Mouse (Mus musculus) lung, postnatal 0 days (tissue): Measurements from ENCODE around the gene Fbxw8. TPM values are rescaled to one million over a fixed set of nuclear protein-coding genes. Genes with fewer than 3 reads are reported as not detected.
A peak's percentile ranks its signal among the peaks of the same experiment; 100 is the strongest.

Source experiments
- ATAC-seq: fragments of 200-750 bp; cut with Nextera tagmentation; 2 replicates; pipeline ENCODE4 v1.8.0; 2017; ENCODE audit warnings: moderate library complexity
- DNase-seq: peaks from one replicate; pipeline ENCODE4 v3.0.0-alpha.2; 2016; ENCODE audit warnings: low spot score
- H3K27ac ChIP-seq: fragments of 300-500 bp; sonication (generic); 2 replicates; pipeline ENCODE4 v1.5.1; 2014; ENCODE audit warnings: antibody characterized with exemption, mild to moderate bottlenecking, low read length, mixed read lengths
- H3K27me3 ChIP-seq: fragments of 300-500 bp; sonication (generic); replicated peaks from 2 replicates; pipeline ENCODE4 v1.6.1; 2014; ENCODE audit warnings: low read length, mixed read lengths; ENCODE audit not compliant: insufficient read depth
- H3K36me3 ChIP-seq: fragments of 300-500 bp; sonication (generic); 2 replicates; pipeline ENCODE4 v1.6.1; 2014; ENCODE audit warnings: low read length, mixed read lengths; ENCODE audit not compliant: insufficient read depth
- H3K4me1 ChIP-seq: fragments of 300-500 bp; sonication (generic); 2 replicates; pipeline ENCODE4 v1.6.1; 2014; ENCODE audit warnings: antibody characterized with exemption, low read depth, low read length, mixed read lengths; ENCODE audit not compliant: insufficient read depth
- H3K4me2 ChIP-seq: fragments of 300-500 bp; sonication (generic); replicated peaks from 2 replicates; pipeline ENCODE4 v1.6.1; 2014; ENCODE audit warnings: low read depth, mild to moderate bottlenecking, low read length, moderate library complexity, mixed read lengths
- H3K4me3 ChIP-seq: fragments of 300-500 bp; sonication (generic); 2 replicates; pipeline ENCODE4 v1.5.1; 2014; ENCODE audit warnings: low read depth, low read length
- H3K9ac ChIP-seq: fragments of 300-500 bp; sonication (generic); replicated peaks from 2 replicates; pipeline ENCODE4 v1.6.1; 2014; ENCODE audit warnings: low read depth, mild to moderate bottlenecking
- H3K9me3 ChIP-seq: fragments of 300-500 bp; sonication (generic); 2 replicates; pipeline ENCODE4 v1.6.1; 2016; ENCODE audit warnings: low read length, mixed read lengths
- CTCF ChIP-seq: IDR thresholded peaks from 2 replicates; pipeline ENCODE4 v1.5.1; 2016; ENCODE audit warnings: antibody characterized with exemption, mild to moderate bottlenecking
- EP300 ChIP-seq: IDR thresholded peaks from 2 replicates; pipeline ENCODE4 v1.6.1; 2016; ENCODE audit warnings: antibody characterized with exemption, mild to moderate bottlenecking, control low read depth
- WGBS: fragments of 180-500 bp; shearing (Covaris S2); extraction: QIAGEN DNeasy Blood & Tissue Kit; methylation state at CpG from one replicate; pipeline ENCODE4 v1.1.7; 2014; 5-methylcytosine and 5-hydroxymethylcytosine counted together
- polyA plus RNA-seq: library from polyadenylated mRNA; unstranded; fragments of >200 nt; fragmentation: Nextera tagmentation; extraction: Ambion mirVana; gene quantifications from 2 replicates; pipeline ENCODE4 v1.2.1, GENCODE M21; 2015

The Fbxw8 gene
- polyA plus RNA-seq, 1 experiment from 2014 or later, result 27.9 TPM

GRCm38 (mm10) chr5:118079354-118079753, 75.9 kb downstream of the Fbxw8 start:
- DNase-seq (no peak), ATAC-seq (no peak)
- no peaks in the 10 kb centered on the region for H3K9me3 ChIP-seq
- peaks cover 15% of the 10 kb centered on the region for H3K36me3 ChIP-seq
- TF ChIP-seq CTCF (no peak), EP300 (no peak)
- no peak overlapping the region for H3K4me3 ChIP-seq
- H3K9ac ChIP-seq, result no peak overlapping the region
- H3K4me1 ChIP-seq, result no peaks in the 10 kb centered on the region; the same call in 1 of the 2 replicates
- no peaks in the 10 kb centered on the region for H3K27me3 ChIP-seq
- H3K4me2 ChIP-seq, result no peak overlapping the region
- 74% methylated on average over 6 of the region's 6 CpGs for WGBS
- H3K27ac ChIP-seq, result no peak overlapping the region

- WGBS, result 70% methylated on average over 6 of the region's 6 CpGs
- H3K27me3 ChIP-seq, result no peaks in the 10 kb centered on the region
- no peak overlapping the region for H3K4me3 ChIP-seq
- no peak overlapping the region for H3K9ac ChIP-seq
- TF ChIP-seq CTCF (no peak), EP300 (no peak)
- H3K9me3 ChIP-seq, result no peaks in the 10 kb centered on the region
- H3K4me1 ChIP-seq, result no peaks in the 10 kb centered on the region; the same call in 1 of the 2 replicates
- no peak overlapping the region for H3K27ac ChIP-seq
- H3K36me3 ChIP-seq, result peaks cover 21% of the 10 kb centered on the region
- ATAC-seq (no peak), DNase-seq (no peak)
- H3K4me2 ChIP-seq, result no peak overlapping the region
These were observed 76.7 kb downstream of the Fbxw8 start for GRCm38 (mm10) chr5:118078550-118078949.

DNA sequence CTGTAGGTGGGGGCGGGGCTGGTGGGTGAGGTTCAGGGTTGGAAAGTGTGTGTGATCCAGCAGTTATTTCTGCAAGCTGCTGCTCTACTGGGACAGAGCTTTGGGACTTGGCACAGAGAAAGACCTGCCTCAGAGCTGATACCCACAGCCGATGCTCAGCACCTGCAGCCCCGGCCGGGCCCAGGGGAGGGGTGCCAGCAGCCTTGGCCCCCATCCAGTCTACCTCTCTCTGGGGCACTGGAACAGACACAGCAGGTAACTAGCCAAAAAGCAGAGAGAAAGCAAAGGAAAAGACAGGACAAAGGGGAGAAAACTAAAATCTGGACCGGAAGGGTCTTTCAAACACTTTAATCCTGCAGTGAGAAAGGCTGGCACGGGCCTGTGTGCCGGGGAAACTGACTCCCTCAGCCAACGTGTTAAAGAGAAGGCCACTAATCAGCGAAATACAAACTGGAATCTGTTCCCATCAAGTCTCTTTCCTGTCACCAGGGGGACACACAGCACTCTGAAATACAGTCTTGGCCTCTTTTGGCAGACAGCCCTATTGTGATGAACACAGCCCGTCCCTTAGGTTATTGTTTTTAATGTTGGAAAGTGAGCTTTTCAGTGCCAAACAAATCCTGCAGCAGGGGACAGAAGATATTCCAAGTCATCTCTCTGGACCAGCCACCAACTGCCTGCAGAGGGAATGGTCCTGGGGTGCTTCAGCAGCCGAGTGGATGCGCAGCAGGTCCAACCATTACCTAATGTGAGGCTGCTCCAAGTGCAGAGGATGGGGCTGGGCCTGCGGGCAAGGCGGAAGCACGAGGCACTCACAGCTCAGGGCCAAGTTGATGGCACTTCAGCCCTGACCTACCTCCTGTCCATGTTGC, 78.3 kb downstream of the Fbxw8 start:
- Histone ChIP-seq H3K27ac (no peak overlapping the region), H3K9ac (no peak overlapping the region), H3K36me3 (peaks cover 21% of the 10 kb centered on the region), H3K4me2 (no peak overlapping the region), H3K27me3 (no peaks in the 10 kb centered on the region), H3K4me3 (no peak overlapping the region), H3K4me1 (no peaks in the 10 kb centered on the region), H3K9me3 (no peaks in the 10 kb centered on the region)
- DNase-seq (peak; percentile 13), ATAC-seq (no peak)
- no peak for TF ChIP-seq EP300
- no peak for TF ChIP-seq CTCF
- 77% methylated on average over 15 of the region's 15 CpGs for WGBS

GRCm38 (mm10) chr5:118073213-118073773, 82.0 kb downstream of the Fbxw8 start:
- ATAC-seq (no peak), DNase-seq (no peak)
- H3K27me3 ChIP-seq, result no peaks in the 10 kb centered on the region
- H3K4me2 ChIP-seq, result no peak overlapping the region
- no peaks in the 10 kb centered on the region for H3K4me1 ChIP-seq
- no peak overlapping the region for H3K9ac ChIP-seq
- no peaks in the 10 kb centered on the region for H3K9me3 ChIP-seq
- H3K4me3 ChIP-seq, result no peak overlapping the region
- WGBS, result 95% methylated on average over 15 of the region's 15 CpGs
- H3K36me3 ChIP-seq, result peaks cover 33% of the 10 kb centered on the region
- H3K27ac ChIP-seq, result no peak overlapping the region
- no peak for TF ChIP-seq CTCF
- no peak for TF ChIP-seq EP300

- H3K27me3 ChIP-seq, result no peaks in the 10 kb centered on the region
- peaks cover 35% of the 10 kb centered on the region for H3K36me3 ChIP-seq
- WGBS, result 84% methylated on average over 5 of the region's 5 CpGs
- H3K4me2 ChIP-seq, result no peak overlapping the region
- H3K4me3 ChIP-seq, result no peak overlapping the region
- ATAC-seq (no peak), DNase-seq (no peak)
- H3K27ac ChIP-seq, result no peak overlapping the region
- H3K4me1 ChIP-seq, result no peaks in the 10 kb centered on the region
- no peak for TF ChIP-seq EP300
- TF ChIP-seq CTCF, result no peak
- no peak overlapping the region for H3K9ac ChIP-seq
- H3K9me3 ChIP-seq, result no peaks in the 10 kb centered on the region
These were observed 83.5 kb downstream of the Fbxw8 start for GRCm38 (mm10) chr5:118071766-118072165.

- Histone ChIP-seq H3K27ac (no peak overlapping the region), H3K4me1 (no peaks in the 10 kb centered on the region), H3K27me3 (no peaks in the 10 kb centered on the region), H3K9ac (no peak overlapping the region), H3K4me3 (no peak overlapping the region), H3K9me3 (no peaks in the 10 kb centered on the region), H3K4me2 (no peak overlapping the region), H3K36me3 (peaks cover 24% of the 10 kb centered on the region)
- TF ChIP-seq CTCF, result peak; percentile 92
- TF ChIP-seq EP300, result no peak
- ATAC-seq (peak; percentile 58), DNase-seq (peak; percentile 79)
- 40% methylated on average over 9 of the region's 9 CpGs for WGBS
These were observed 85.9 kb downstream of the Fbxw8 start for GRCm38 (mm10) chr5:118069315-118069714.
